Mouse (Mus musculus) liver, embryonic 14.5 days (tissue): ENCODE measurements around the gene Scn8a. TPM values are rescaled to one million over a fixed set of nuclear protein-coding genes. Genes with fewer than 3 reads are reported as not detected.

Experiments used
- ATAC-seq: fragments of 200-750 bp; cut with Nextera tagmentation; 2 replicates; pipeline ENCODE4 v1.8.0; 2017; ENCODE audit warnings: moderate number of reproducible peaks, mild to moderate bottlenecking, moderate library complexity; ENCODE audit not compliant: insufficient read depth
- DNase-seq, 3 experiments: peaks; one replicate each; pipeline ENCODE4 v3.0.0-alpha.2; 2012 to 2013; ENCODE audit warnings: low read depth in 3 of 3, low spot score in 3 of 3
- H3K27ac ChIP-seq: fragments of 300-500 bp; sonication (generic); 2 replicates; pipeline ENCODE4 v1.5.1; 2014; ENCODE audit warnings: moderate library complexity, mild to moderate bottlenecking, control low read depth, inconsistent platforms
- H3K27me3 ChIP-seq: fragments of 300-500 bp; sonication (generic); 2 replicates; pipeline ENCODE4 v1.6.1; 2014; ENCODE audit warnings: mild to moderate bottlenecking, low read length, moderate library complexity; ENCODE audit not compliant: control insufficient read depth, insufficient read depth
- H3K36me3 ChIP-seq: fragments of 300-500 bp; sonication (generic); replicated peaks from 2 replicates; pipeline ENCODE4 v1.6.1; 2014; ENCODE audit warnings: low read depth; ENCODE audit not compliant: control insufficient read depth, insufficient read depth
- H3K4me1 ChIP-seq, 2 experiments: fragments of 200-500 bp in 1 of 2; fragments of 300-500 bp in 1 of 2; sonication (generic) in 1 of 2; replicated peaks; 2 replicates each; pipeline ENCODE4 v1.6.1; 2012 to 2014; ENCODE audit warnings: antibody characterized with exemption in 1 of 2, inconsistent platforms in 1 of 2, low read length in 1 of 2; ENCODE audit not compliant: control insufficient read depth in 2 of 2, insufficient read depth in 2 of 2
- H3K4me2 ChIP-seq: fragments of 300-500 bp; sonication (generic); 2 replicates; pipeline ENCODE4 v1.6.1; 2014; ENCODE audit warnings: low read depth, mild to moderate bottlenecking, control low read depth, moderate library complexity
- H3K4me3 ChIP-seq, 2 experiments: fragments of 200-500 bp in 1 of 2; fragments of 300-500 bp in 1 of 2; sonication (generic) in 1 of 2; 2 replicates each; pipeline ENCODE4 v1.5.1; 2012 to 2014; ENCODE audit warnings: low read depth in 2 of 2, low read length in 2 of 2, mild to moderate bottlenecking in 2 of 2, control low read depth in 1 of 2, inconsistent platforms in 1 of 2, moderate library complexity in 1 of 2; ENCODE audit not compliant: insufficient read depth in 1 of 2
- H3K9ac ChIP-seq: fragments of 300-500 bp; sonication (generic); replicated peaks from 2 replicates; pipeline ENCODE4 v1.6.1; 2014; ENCODE audit warnings: mild to moderate bottlenecking, control low read depth, moderate library complexity
- H3K9me3 ChIP-seq: fragments of 300-500 bp; sonication (generic); 2 replicates; pipeline ENCODE4 v1.6.1; 2016; ENCODE audit warnings: low read length, mixed read lengths; ENCODE audit not compliant: control insufficient read depth
- CTCF ChIP-seq: IDR thresholded peaks from 2 replicates; pipeline ENCODE4 v1.5.1; 2016; ENCODE audit warnings: antibody characterized with exemption, low read depth, control low read depth
- EP300 ChIP-seq: IDR thresholded peaks from 2 replicates; pipeline ENCODE4 v1.6.1; 2016; ENCODE audit warnings: antibody characterized with exemption, low read depth
- WGBS: fragments of 180-500 bp; shearing (Covaris S2); extraction: QIAGEN DNeasy Blood & Tissue Kit; methylation state at CpG from one replicate; pipeline ENCODE4 v1.1.7; 2014; ENCODE audit not compliant: insufficient replicate concordance; 5-methylcytosine and 5-hydroxymethylcytosine counted together
- polyA plus RNA-seq, 2 experiments: library from polyadenylated mRNA; depleted of rRNA in 1 of 2; stranded (reverse) in 1 of 2; unstranded in 1 of 2; fragments of >200 nt; fragmentation: Nextera tagmentation in 1 of 2; extraction: Ambion mirVana in 1 of 2; gene quantifications; 2 replicates each; pipeline versions ENCODE4 v1.2.1 to v1.2.3; 2012 to 2014

Scn8a gene
- polyA plus RNA-seq, 2 experiments = 0.13 to 0.41 TPM

DNA sequence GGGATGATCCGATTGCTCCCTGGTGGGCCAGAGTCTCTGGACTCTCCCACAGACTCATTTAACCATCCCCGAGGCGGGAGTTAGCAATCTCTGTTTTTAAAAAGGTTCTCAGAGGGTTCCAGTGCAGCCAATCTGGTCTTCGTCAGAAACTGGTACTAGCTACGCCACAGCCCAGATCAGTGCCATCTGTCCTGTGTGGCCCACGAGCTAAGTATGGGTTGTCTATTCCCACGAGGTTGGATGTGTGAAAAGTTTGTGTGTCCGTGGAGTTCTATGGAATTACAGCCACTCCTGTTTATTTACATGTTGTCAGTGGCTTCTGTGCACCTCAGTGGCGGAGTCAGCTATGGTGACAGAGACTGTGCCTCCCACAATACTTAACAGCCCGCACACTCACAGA lies 81.8 kb downstream of the Scn8a start:
- 61% methylated on average over 10 of the region's 10 CpGs for WGBS
- ATAC-seq (no peak), DNase-seq (no peak)
- no peak overlapping the region for H3K4me2 ChIP-seq
- H3K9me3 ChIP-seq = no peaks in the 10 kb centered on the region
- H3K4me1 ChIP-seq = no peaks in the 10 kb centered on the region
- H3K4me3 ChIP-seq = no peak overlapping the region
- no peaks in the 10 kb centered on the region for H3K27me3 ChIP-seq
- no peaks in the 10 kb centered on the region for H3K36me3 ChIP-seq
- H3K27ac ChIP-seq = no peak overlapping the region
- no peak for TF ChIP-seq EP300
- no peak for TF ChIP-seq CTCF
- no peak overlapping the region for H3K9ac ChIP-seq

DNA sequence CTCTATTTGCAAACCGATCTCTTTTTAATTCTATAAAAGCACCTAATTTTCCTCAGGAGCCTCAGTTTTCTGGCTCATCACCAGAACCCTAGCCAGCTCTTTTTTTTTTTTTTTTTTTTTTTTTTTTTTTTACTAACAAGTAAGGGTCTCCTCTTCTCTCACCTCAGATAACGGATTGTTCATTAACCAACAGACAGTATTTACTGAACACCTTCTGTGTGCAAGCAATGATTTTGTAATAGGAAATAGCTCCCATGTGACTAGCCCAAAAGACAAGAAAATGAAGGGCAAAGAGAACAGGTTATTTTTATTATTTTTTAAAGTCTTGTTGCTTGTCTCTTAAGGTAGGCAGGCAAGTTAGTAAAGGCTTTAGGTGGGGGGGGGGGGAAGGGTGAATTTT lies 82.6 kb downstream of the Scn8a start:
- no peaks in the 10 kb centered on the region for H3K9me3 ChIP-seq
- DNase-seq (no peak), ATAC-seq (no peak)
- H3K4me2 ChIP-seq = no peak overlapping the region
- H3K9ac ChIP-seq = no peak overlapping the region
- WGBS = 53% methylated on average over 2 of the region's 2 CpGs
- no peaks in the 10 kb centered on the region for H3K36me3 ChIP-seq
- no peaks in the 10 kb centered on the region for H3K4me1 ChIP-seq
- no peaks in the 10 kb centered on the region for H3K27me3 ChIP-seq
- TF ChIP-seq CTCF (no peak), EP300 (no peak)
- H3K27ac ChIP-seq = no peak overlapping the region
- no peak overlapping the region for H3K4me3 ChIP-seq

DNA sequence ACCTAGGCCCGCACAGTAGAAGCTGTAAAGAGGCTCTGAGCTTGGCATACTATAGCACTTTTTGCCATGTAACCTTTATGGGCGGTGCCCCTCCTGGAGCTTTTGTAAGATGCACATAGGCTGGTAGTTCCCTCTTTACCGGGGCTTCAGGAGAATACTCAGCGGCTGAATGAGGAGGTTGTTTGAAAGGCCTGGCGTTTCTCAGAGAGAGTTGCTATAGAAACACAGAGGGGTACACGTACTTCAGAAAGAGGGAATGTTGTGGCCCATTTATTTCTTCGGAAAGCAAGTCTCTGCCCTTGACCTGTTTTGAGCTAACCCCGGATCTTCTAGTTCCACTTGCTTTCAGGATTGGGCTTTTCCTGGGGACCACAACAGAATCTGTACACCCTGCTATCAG lies 83.2 kb downstream of the Scn8a start:
- Histone ChIP-seq H3K36me3 (no peaks in the 10 kb centered on the region), H3K27me3 (no peaks in the 10 kb centered on the region), H3K4me1 (no peaks in the 10 kb centered on the region), H3K4me2 (no peak overlapping the region), H3K27ac (no peak overlapping the region), H3K4me3 (no peak overlapping the region), H3K9ac (no peak overlapping the region), H3K9me3 (no peaks in the 10 kb centered on the region)
- WGBS = 43% methylated on average over 8 of the region's 8 CpGs
- DNase-seq = no peak
- ATAC-seq = no peak
- TF ChIP-seq EP300 (no peak), CTCF (no peak)

DNA sequence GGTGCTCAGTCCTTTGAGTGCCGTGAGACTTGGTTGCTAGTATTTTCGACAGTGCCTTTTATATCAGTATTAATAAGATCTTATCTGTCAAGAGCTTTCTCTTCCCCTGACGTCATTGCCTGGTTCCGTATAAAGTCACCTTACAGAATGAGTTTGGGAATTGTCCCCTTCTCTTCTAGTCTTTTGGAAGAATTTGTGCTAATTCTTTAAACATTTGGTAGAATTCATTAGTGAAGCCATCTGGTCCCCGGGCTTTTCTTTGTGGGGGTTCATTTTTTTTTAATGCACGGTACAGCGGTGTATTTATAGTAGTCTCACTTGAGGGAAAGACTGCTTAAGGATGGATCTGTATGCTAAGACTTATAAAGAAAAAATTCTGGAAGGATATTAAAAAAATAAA lies 84.3 kb downstream of the Scn8a start:
- Histone ChIP-seq H3K4me1 (no peaks in the 10 kb centered on the region), H3K27me3 (no peaks in the 10 kb centered on the region), H3K4me2 (no peak overlapping the region), H3K9ac (no peak overlapping the region), H3K36me3 (no peaks in the 10 kb centered on the region), H3K9me3 (no peaks in the 10 kb centered on the region), H3K27ac (no peak overlapping the region), H3K4me3 (no peak overlapping the region)
- WGBS = 72% methylated on average over 7 of the region's 7 CpGs
- DNase-seq = no peak
- no peak for ATAC-seq
- TF ChIP-seq CTCF = no peak
- TF ChIP-seq EP300 = no peak

DNA sequence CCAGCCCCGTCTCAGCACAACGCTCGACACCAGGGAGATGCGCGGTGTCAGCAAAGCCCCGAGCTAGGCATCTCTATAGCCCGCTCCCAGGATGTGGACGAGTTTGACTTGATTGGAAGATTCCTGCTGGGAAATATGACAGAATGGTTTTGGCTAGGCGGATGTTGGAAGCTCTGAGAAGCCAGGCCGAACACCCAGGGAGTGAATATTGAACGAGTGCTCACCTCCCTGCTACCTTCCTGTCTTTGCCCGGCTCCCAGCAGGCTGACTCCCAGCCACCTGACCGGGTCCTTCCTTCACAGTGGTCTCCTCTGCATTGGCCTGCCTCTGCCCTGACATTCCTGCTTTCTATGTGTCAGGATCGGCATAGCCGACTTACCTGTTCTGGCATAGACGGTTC lies 85.1 kb downstream of the Scn8a start:
- H3K4me3 ChIP-seq = no peak overlapping the region
- no peak overlapping the region for H3K4me2 ChIP-seq
- DNase-seq (no peak), ATAC-seq (no peak)
- 66% methylated on average over 16 of the region's 16 CpGs for WGBS
- no peaks in the 10 kb centered on the region for H3K36me3 ChIP-seq
- H3K4me1 ChIP-seq = no peaks in the 10 kb centered on the region
- no peak overlapping the region for H3K9ac ChIP-seq
- no peaks in the 10 kb centered on the region for H3K9me3 ChIP-seq
- H3K27me3 ChIP-seq = no peaks in the 10 kb centered on the region
- no peak for TF ChIP-seq CTCF
- TF ChIP-seq EP300 = no peak
- no peak overlapping the region for H3K27ac ChIP-seq
